Mouse (Mus musculus): ENCODE data around the gene Vsig10.

GRCm38 (mm10) chr5:117341896-117342295 lies 23.0 kb downstream of the Vsig10 start:
- TF ChIP-seq CTCF (IDR thresholded peaks at IDR 0.05) (no peak), EP300 (IDR thresholded peaks at IDR 0.05) (no peak)
